Mouse (Mus musculus): ENCODE data around the gene Ints7. TPM values are rescaled to one million over a fixed set of nuclear protein-coding genes. Genes with fewer than 3 reads are reported as not detected.

The Ints7 gene
- total and polyA plus RNA-seq, 2 experiments from 2014 or later, result 15.1 to 33.2 TPM

DNA sequence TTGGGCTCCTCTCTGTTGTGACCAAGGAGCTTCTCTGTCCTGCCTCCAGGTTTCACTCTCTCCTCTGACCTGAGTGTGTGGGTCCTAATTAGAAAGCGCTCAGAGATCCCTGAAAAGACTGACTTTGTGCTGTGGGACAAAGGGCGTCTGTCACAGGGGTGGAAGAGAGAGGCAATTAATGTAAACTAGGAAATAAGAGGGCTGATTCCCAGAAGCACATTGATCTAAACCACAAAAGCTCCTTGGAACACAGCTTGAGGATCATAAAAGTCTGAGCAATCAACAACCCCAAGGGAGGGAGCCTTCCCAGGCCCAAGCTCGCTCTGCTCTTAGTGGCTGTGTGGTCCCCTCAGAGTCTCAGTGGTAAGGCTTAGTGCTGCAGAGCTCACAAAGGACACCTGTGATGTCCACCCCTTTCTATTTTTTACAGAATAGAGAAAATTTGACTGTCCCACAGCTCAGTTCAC, 53.8 kb downstream of the Ints7 start:
- Histone ChIP-seq H3K4me2 (ENCODE audit: low read depth, low read length) (no peak overlapping the region), H3K4me1 (ENCODE audit: control insufficient read depth, insufficient read depth) (peaks cover 13% of the 10 kb centered on the region), H3K4me3 (ENCODE audit: low read depth, low read length) (no peak overlapping the region), H3K9me3 (replicated peaks; ENCODE audit: control insufficient read depth, low read length) (no peaks in the 10 kb centered on the region), H3K27me3 (ENCODE audit: control insufficient read depth, insufficient read depth, low read length) (no peaks in the 10 kb centered on the region), H3K9ac (replicated peaks; ENCODE audit: low read depth, low read length) (no peak overlapping the region), H3K36me3 (replicated peaks; ENCODE audit: control insufficient read depth, insufficient read depth, low read length) (no peaks in the 10 kb centered on the region), H3K27ac (ENCODE audit: low read depth) (no peak overlapping the region)
- DNase-seq (ENCODE audit: low spot score) (no peak), ATAC-seq (ENCODE audit: insufficient read depth, low read depth) (no peak)
- WGBS, result 87% methylated on average over 3 of the region's 3 CpGs
- TF ChIP-seq EP300 (IDR thresholded peaks at IDR 0.05; ENCODE audit: low read depth), result no peak
- no peak for TF ChIP-seq CTCF (IDR thresholded peaks at IDR 0.05; ENCODE audit: low read depth)

DNA sequence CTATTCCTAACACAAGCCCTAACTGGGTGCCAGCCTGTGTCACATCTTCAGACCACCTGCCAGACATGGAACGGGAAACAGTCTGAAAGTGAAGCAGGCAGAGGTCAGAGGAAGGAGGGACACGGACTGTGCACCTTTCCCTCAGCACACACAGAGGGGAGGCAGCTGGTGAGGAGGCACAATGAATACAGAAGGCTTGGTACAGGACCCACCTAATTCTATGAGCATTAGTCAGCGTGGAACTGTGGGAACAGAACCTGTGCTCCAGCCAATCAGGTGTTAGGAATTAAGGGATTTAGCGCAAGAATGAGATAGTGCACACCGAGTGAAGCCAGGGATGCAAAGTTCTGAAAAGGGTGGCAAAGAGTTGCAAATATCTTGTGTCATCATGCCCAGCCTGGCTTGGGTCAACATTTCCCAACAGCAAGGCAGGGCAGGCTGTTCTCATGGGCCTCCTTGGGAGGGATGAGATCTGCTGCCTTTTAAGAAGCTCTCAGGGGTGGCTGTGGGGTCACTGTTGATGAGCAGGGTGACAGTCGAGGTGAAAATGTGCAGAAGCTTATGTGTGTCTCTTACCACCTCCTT, 57.2 kb downstream of the Ints7 start:
- H3K9ac ChIP-seq (replicated peaks; ENCODE audit: low read depth, low read length), result no peak overlapping the region
- no peak for DNase-seq (ENCODE audit: low spot score)
- WGBS, result 67% methylated on average over 6 of the region's 6 CpGs
- no peak overlapping the region for H3K4me2 ChIP-seq (ENCODE audit: low read depth, low read length)
- H3K4me1 ChIP-seq (ENCODE audit: control insufficient read depth, insufficient read depth), result no peaks in the 10 kb centered on the region
- H3K4me3 ChIP-seq (ENCODE audit: low read depth, low read length), result no peak overlapping the region
- H3K27me3 ChIP-seq (ENCODE audit: control insufficient read depth, insufficient read depth, low read length), result no peaks in the 10 kb centered on the region
- no peak for TF ChIP-seq CTCF (IDR thresholded peaks at IDR 0.05; ENCODE audit: low read depth)
- TF ChIP-seq EP300 (IDR thresholded peaks at IDR 0.05; ENCODE audit: low read depth), result no peak
- H3K27ac ChIP-seq (ENCODE audit: low read depth), result no peak overlapping the region
- ATAC-seq (ENCODE audit: insufficient read depth, low read depth), result no peak
- H3K36me3 ChIP-seq (replicated peaks; ENCODE audit: control insufficient read depth, insufficient read depth, low read length), result no peaks in the 10 kb centered on the region
- no peaks in the 10 kb centered on the region for H3K9me3 ChIP-seq (replicated peaks; ENCODE audit: control insufficient read depth, low read length)

DNA sequence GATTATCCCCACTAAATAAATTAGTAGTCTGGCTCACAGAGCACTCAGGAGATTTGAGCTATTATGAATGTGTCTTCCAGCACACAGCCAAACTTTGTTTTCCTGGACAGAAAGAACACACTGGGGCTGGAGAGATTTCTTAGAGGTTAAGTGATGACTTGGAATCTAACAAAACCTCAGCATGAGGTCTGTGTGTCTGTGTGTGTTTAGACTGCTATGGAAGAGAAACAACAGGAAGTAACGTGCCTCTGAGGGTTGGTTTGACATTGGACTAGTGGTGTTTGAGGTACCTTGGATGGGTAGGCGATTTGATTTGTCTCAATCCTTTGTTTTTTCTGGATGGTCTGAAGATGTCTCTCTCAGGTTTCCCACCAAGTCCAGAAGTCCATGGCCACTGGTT, 58.7 kb downstream of the Ints7 start:
- 82% methylated on average over 2 of the region's 2 CpGs for WGBS
- H3K27me3 ChIP-seq (ENCODE audit: control insufficient read depth, insufficient read depth, low read length), result no peaks in the 10 kb centered on the region
- TF ChIP-seq CTCF (IDR thresholded peaks at IDR 0.05; ENCODE audit: low read depth), result no peak
- TF ChIP-seq EP300 (IDR thresholded peaks at IDR 0.05; ENCODE audit: low read depth), result no peak

DNA sequence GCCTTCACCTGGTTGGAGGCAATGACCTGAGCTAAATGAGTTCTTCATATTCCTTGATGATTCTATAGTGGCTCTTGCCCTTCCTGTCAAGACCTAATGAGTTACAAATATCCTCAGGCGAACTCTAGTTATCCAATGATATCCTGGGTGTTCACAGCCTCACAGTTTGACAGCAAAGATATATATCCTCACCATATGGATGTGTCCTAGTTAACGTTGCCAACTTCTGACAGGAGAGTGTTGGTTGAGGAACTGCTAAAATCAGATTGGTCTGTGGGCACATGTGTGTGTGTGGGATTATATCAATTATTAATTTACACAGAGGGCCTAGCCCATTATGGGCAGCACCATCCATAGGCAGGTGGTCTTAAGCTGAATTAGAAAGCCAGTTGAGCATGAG, 63.0 kb downstream of the Ints7 start:
- 86% methylated on average over 2 of the region's 2 CpGs for WGBS
- ATAC-seq (ENCODE audit: insufficient read depth, low read depth) (no peak), DNase-seq (ENCODE audit: low spot score) (no peak)
- H3K27ac ChIP-seq (ENCODE audit: low read depth), result no peak overlapping the region
- H3K9me3 ChIP-seq (replicated peaks; ENCODE audit: control insufficient read depth, low read length), result no peaks in the 10 kb centered on the region
- no peaks in the 10 kb centered on the region for H3K27me3 ChIP-seq (ENCODE audit: control insufficient read depth, insufficient read depth, low read length)
- TF ChIP-seq EP300 (IDR thresholded peaks at IDR 0.05; ENCODE audit: low read depth) (no peak), CTCF (IDR thresholded peaks at IDR 0.05; ENCODE audit: low read depth) (no peak)
- H3K4me3 ChIP-seq (ENCODE audit: low read depth, low read length), result no peak overlapping the region
- no peaks in the 10 kb centered on the region for H3K36me3 ChIP-seq (replicated peaks; ENCODE audit: control insufficient read depth, insufficient read depth, low read length)
- no peak overlapping the region for H3K9ac ChIP-seq (replicated peaks; ENCODE audit: low read depth, low read length)
- peaks cover 6% of the 10 kb centered on the region for H3K4me1 ChIP-seq (ENCODE audit: control insufficient read depth, insufficient read depth)
- no peak overlapping the region for H3K4me2 ChIP-seq (ENCODE audit: low read depth, low read length)

More for the DNA sequence above, 58.7 kb downstream of the Ints7 start:
- no peak overlapping the region for H3K4me3 ChIP-seq (ENCODE audit: low read depth, low read length)
- H3K4me1 ChIP-seq (ENCODE audit: control insufficient read depth, insufficient read depth), result no peaks in the 10 kb centered on the region
- DNase-seq (ENCODE audit: low spot score) (no peak), ATAC-seq (ENCODE audit: insufficient read depth, low read depth) (no peak)
- H3K4me2 ChIP-seq (ENCODE audit: low read depth, low read length), result no peak overlapping the region
- no peak overlapping the region for H3K27ac ChIP-seq (ENCODE audit: low read depth)
- H3K9ac ChIP-seq (replicated peaks; ENCODE audit: low read depth, low read length), result no peak overlapping the region
- no peaks in the 10 kb centered on the region for H3K36me3 ChIP-seq (replicated peaks; ENCODE audit: control insufficient read depth, insufficient read depth, low read length)
- no peaks in the 10 kb centered on the region for H3K9me3 ChIP-seq (replicated peaks; ENCODE audit: control insufficient read depth, low read length)

DNA sequence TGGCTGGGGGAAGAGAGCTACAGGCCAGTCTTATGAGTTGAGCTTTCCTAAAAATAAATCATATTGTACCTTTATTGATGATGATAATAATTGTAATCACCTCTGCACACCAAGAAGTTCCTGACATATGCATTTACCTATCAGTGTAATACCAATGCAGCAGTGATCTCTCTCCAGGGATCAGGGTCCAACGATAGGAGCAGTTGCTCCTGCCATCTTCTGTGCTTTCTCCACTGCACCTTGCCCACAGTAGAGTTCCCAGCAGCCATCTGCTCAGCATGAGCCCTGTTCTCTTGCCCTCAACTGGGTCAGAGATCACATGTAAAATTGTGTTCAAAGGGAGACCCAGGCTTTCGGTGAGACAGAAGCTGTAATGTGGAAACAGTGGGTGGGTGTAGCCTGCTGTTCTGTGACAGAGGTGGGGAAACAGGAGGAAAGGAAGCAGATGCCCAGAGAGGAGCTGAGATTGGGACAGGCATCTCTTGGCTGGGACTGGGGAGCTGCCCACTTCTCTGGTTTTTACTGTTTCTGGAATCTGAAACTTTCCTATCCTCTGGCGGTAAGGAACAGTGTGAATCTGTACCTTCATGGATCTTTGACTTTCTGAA, 63.9 kb downstream of the Ints7 start:
- Histone ChIP-seq H3K36me3 (replicated peaks; ENCODE audit: control insufficient read depth, insufficient read depth, low read length) (no peaks in the 10 kb centered on the region), H3K4me2 (ENCODE audit: low read depth, low read length) (no peak overlapping the region), H3K9ac (replicated peaks; ENCODE audit: low read depth, low read length) (no peak overlapping the region), H3K27me3 (ENCODE audit: control insufficient read depth, insufficient read depth, low read length) (no peaks in the 10 kb centered on the region), H3K4me1 (ENCODE audit: control insufficient read depth, insufficient read depth) (peaks cover 6% of the 10 kb centered on the region), H3K9me3 (replicated peaks; ENCODE audit: control insufficient read depth, low read length) (no peaks in the 10 kb centered on the region), H3K27ac (ENCODE audit: low read depth) (no peak overlapping the region), H3K4me3 (ENCODE audit: low read depth, low read length) (no peak overlapping the region)
- DNase-seq (ENCODE audit: low spot score) (no peak), ATAC-seq (ENCODE audit: insufficient read depth, low read depth) (no peak)
- TF ChIP-seq EP300 (IDR thresholded peaks at IDR 0.05; ENCODE audit: low read depth) (no peak), CTCF (IDR thresholded peaks at IDR 0.05; ENCODE audit: low read depth) (no peak)
- 68% methylated on average over 3 of the region's 3 CpGs for WGBS

DNA sequence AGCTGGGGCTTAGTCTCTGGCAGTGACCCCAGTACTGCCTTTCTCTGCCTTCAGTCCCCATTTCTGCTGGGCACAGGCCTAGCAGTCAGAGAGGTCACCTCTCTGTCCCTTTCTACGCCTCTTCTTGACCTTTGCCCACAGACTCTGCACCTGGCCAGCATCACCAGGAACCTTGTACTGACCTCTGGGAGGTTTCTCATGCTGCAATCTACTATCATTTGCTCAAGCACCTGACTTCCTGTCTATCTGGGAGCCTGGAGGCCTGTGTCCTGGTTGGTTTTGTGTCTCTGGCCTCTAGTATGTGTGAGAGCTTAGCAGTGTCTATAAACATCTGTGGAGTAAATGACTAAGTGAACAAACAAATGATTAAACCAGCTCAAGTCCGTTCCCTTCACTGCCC, 64.7 kb downstream of the Ints7 start:
- 73% methylated on average over 2 of the region's 2 CpGs for WGBS
- Histone ChIP-seq H3K9ac (replicated peaks; ENCODE audit: low read depth, low read length) (no peak overlapping the region), H3K9me3 (replicated peaks; ENCODE audit: control insufficient read depth, low read length) (no peaks in the 10 kb centered on the region), H3K4me2 (ENCODE audit: low read depth, low read length) (no peak overlapping the region), H3K36me3 (replicated peaks; ENCODE audit: control insufficient read depth, insufficient read depth, low read length) (no peaks in the 10 kb centered on the region), H3K27me3 (ENCODE audit: control insufficient read depth, insufficient read depth, low read length) (no peaks in the 10 kb centered on the region), H3K4me3 (ENCODE audit: low read depth, low read length) (no peak overlapping the region), H3K4me1 (ENCODE audit: control insufficient read depth, insufficient read depth) (peaks cover 6% of the 10 kb centered on the region), H3K27ac (ENCODE audit: low read depth) (no peak overlapping the region)
- DNase-seq (ENCODE audit: low spot score), result no peak
- ATAC-seq (ENCODE audit: insufficient read depth, low read depth), result no peak
- TF ChIP-seq EP300 (IDR thresholded peaks at IDR 0.05; ENCODE audit: low read depth), result no peak
- no peak for TF ChIP-seq CTCF (IDR thresholded peaks at IDR 0.05; ENCODE audit: low read depth)
